27 mouse cellular contexts compared by ENCODE assay signal in genomic region chr14:52160911-52161310, GRCm38 (mm10). TPM values are rescaled to one million over a fixed set of nuclear protein-coding genes. Genes with fewer than 3 reads are reported as not detected.
A peak's percentile ranks its signal among the peaks of the same experiment; 100 is the strongest.
DNase-seq lines count a peak whose midpoint lies in the region; ATAC-seq and TF ChIP-seq lines count a peak whose summit lies in the region.
"Had no signal": no experiment of that assay in that cellular context is flagged by ENCODE, and none has a peak within 500 bp of the region (broad histone marks: within the 10 kb centered on the region; RNA-seq: fewer than 3 reads in every experiment).

No protein-coding gene starts in this region.

- no peaks in the 10 kb centered on the region for H3K9me3 ChIP-seq in forebrain, embryonic 14.5 days (replicated peaks; ENCODE audit: control insufficient read depth, low read length)
- H3K9me3 ChIP-seq: embryonic facial prominence, embryonic 12.5 days; embryonic facial prominence, embryonic 15.5 days; forebrain, embryonic 15.5 days; G1E; heart, embryonic 12.5 days; heart, embryonic 15.5 days; hindbrain, embryonic 10.5 days; hindbrain, embryonic 13.5 days; intestine, embryonic 15.5 days had no signal

- DNase-seq in MN1 (ENCODE audit: low spot score), result peak; percentile 17
- peak; percentile 86 for DNase-seq in adrenal gland, adult 2 months
- DNase-seq in adrenal gland, postnatal 14 days, result peak; percentile 65
- no peak for DNase-seq in retina, postnatal 1 day
- no peak for DNase-seq in layer of hippocampus, adult 2 months (ENCODE audit: low spot score in 2 of 2)
- no peak for DNase-seq in forebrain, embryonic 14.5 days (ENCODE audit: low spot score)
- DNase-seq: B cell, adult 2 months; cerebellum, adult 11-12 months; cerebellum, adult 8-10 months; cerebellum, postnatal 10 days; gastrocnemius, postnatal 25 days; heart, adult 18-20 months; heart, postnatal 10 days; heart, postnatal 36 days; kidney, adult 18-20 months had no signal

- ATAC-seq in forebrain, embryonic 14.5 days, result no peak
- ATAC-seq: forebrain, embryonic 15.5 days; hindbrain, embryonic 16.5 days; intestine, embryonic 15.5 days had no signal

- H3K9ac ChIP-seq in forebrain, embryonic 14.5 days (ENCODE audit: low read length), result no peak overlapping the region
- H3K9ac ChIP-seq: embryonic facial prominence, embryonic 12.5 days; embryonic facial prominence, embryonic 15.5 days; forebrain, embryonic 15.5 days; heart, embryonic 12.5 days; heart, embryonic 15.5 days; hindbrain, embryonic 13.5 days; intestine, embryonic 15.5 days had no signal

- H3K27me3 ChIP-seq in forebrain, embryonic 14.5 days (replicated peaks; ENCODE audit: control insufficient read depth, insufficient read depth, low read length), result no peaks in the 10 kb centered on the region
- H3K27me3 ChIP-seq: CH12.LX; embryonic facial prominence, embryonic 12.5 days; embryonic facial prominence, embryonic 15.5 days; forebrain, embryonic 15.5 days; heart, embryonic 12.5 days; heart, embryonic 15.5 days; hindbrain, embryonic 13.5 days; intestine, embryonic 15.5 days had no signal

- peaks cover 73% of the 10 kb centered on the region for H3K36me3 ChIP-seq in forebrain, embryonic 14.5 days (ENCODE audit: control insufficient read depth, insufficient read depth, low read length)

- no peak overlapping the region for H3K4me2 ChIP-seq in forebrain, embryonic 14.5 days (ENCODE audit: low read length)
- H3K4me2 ChIP-seq: embryonic facial prominence, embryonic 12.5 days; embryonic facial prominence, embryonic 15.5 days; forebrain, embryonic 15.5 days; heart, embryonic 12.5 days; heart, embryonic 15.5 days; hindbrain, embryonic 13.5 days; intestine, embryonic 15.5 days had no signal

- WGBS in forebrain, embryonic 14.5 days, result 86% methylated on average over 6 of the region's 6 CpGs

- H3K27ac ChIP-seq in layer of hippocampus, adult 2 months, result no peak overlapping the region
- no peak overlapping the region for H3K27ac ChIP-seq in forebrain, embryonic 14.5 days (ENCODE audit: low read depth, low read length)
- H3K27ac ChIP-seq: embryonic facial prominence, embryonic 12.5 days; embryonic facial prominence, embryonic 15.5 days; forebrain, embryonic 15.5 days; heart, embryonic 15.5 days; hindbrain, embryonic 10.5 days; hindbrain, embryonic 13.5 days; intestine, embryonic 15.5 days had no signal

- no peak overlapping the region for H3K4me3 ChIP-seq in layer of hippocampus, adult 2 months
- no peak overlapping the region for H3K4me3 ChIP-seq in forebrain, embryonic 14.5 days (ENCODE audit: low read depth, low read length)
- H3K4me3 ChIP-seq: embryonic facial prominence, embryonic 12.5 days; embryonic facial prominence, embryonic 15.5 days; forebrain, embryonic 15.5 days; heart, embryonic 12.5 days; heart, embryonic 15.5 days; hindbrain, embryonic 10.5 days; hindbrain, embryonic 13.5 days; intestine, embryonic 15.5 days had no signal

- TF ChIP-seq CTCF in layer of hippocampus, adult 2 months (conservative IDR thresholded peaks at IDR 0.05), result no peak

- no peaks in the 10 kb centered on the region for H3K4me1 ChIP-seq in forebrain, embryonic 14.5 days (ENCODE audit: control insufficient read depth, insufficient read depth, low read length)
- H3K4me1 ChIP-seq: embryonic facial prominence, embryonic 12.5 days; embryonic facial prominence, embryonic 15.5 days; forebrain, embryonic 15.5 days; heart, embryonic 12.5 days; heart, embryonic 15.5 days; hindbrain, embryonic 10.5 days; hindbrain, embryonic 13.5 days; intestine, embryonic 15.5 days had no signal

RNA-seq across cellular contexts. Expression of gene Supt16, which starts 36.3 kb away (rescaled TPM):
- total RNA-seq in adrenal gland, adult 2 months (2021), result 10 to 100 TPM; 48.2 to 55.7 TPM
- polyA plus RNA-seq in adrenal gland, adult 2 months (2012; rRNA removed), result 3.6 and 4.6 TPM in 2 replicates
- 56.4 and 62.2 TPM in 2 replicates for total RNA-seq in adrenal gland, postnatal 14 days (2021)
- 10 to 100 TPM; 53.4 to 53.9 TPM for total RNA-seq in layer of hippocampus, adult 2 months (2021)
- polyA plus RNA-seq in forebrain, embryonic 14.5 days (2014; fragmentation: Nextera tagmentation; extraction: Ambion mirVana), result 68.9 and 78.4 TPM in 2 replicates

RNA-seq across cellular contexts. Expression of gene Rpgrip1, which starts 50.4 kb away (rescaled TPM):
- 1 to 10 TPM in 1 of 2 experiments, under 1 TPM in 1; 0.26 to 1.2 TPM for total RNA-seq in adrenal gland, adult 2 months (2021)
- polyA plus RNA-seq in adrenal gland, adult 2 months (2012; rRNA removed), result 0.33 and 0.55 TPM in 2 replicates
- total RNA-seq in adrenal gland, postnatal 14 days (2021), result 0.44 and 1.4 TPM in 2 replicates
- 1 to 10 TPM; 1.7 to 2.2 TPM for total RNA-seq in layer of hippocampus, adult 2 months (2021)
- 49.2 and 52.3 TPM in 2 replicates for polyA plus RNA-seq in forebrain, embryonic 14.5 days (2014; fragmentation: Nextera tagmentation; extraction: Ambion mirVana)
- total RNA-seq: gastrocnemius, adult 8-10 months; gastrocnemius, postnatal 25 days; heart, postnatal 36 days had no signal

RNA-seq across cellular contexts. Expression of gene Hnrnpc, which starts 57.1 kb away (rescaled TPM):
- 100 to 1,000 TPM; 240 to 298 TPM for total RNA-seq in adrenal gland, adult 2 months (2021)
- 24.4 and 40.6 TPM in 2 replicates for polyA plus RNA-seq in adrenal gland, adult 2 months (2012; rRNA removed)
- 221 and 230 TPM in 2 replicates for total RNA-seq in adrenal gland, postnatal 14 days (2021)
- 100 to 1,000 TPM; 245 to 262 TPM for total RNA-seq in layer of hippocampus, adult 2 months (2021)
- polyA plus RNA-seq in forebrain, embryonic 14.5 days (2014; fragmentation: Nextera tagmentation; extraction: Ambion mirVana), result 684 and 690 TPM in 2 replicates

Comparison
In these comparisons a context has a peak if more than half of its experiments do, and no peak if none do; other contexts are left out.
1. DNase-seq: peak in MN1 (single experiment), adrenal gland, adult 2 months (single experiment) and adrenal gland, postnatal 14 days (single experiment); none in retina, postnatal 1 day (single experiment), layer of hippocampus, adult 2 months (0 of 2) and forebrain, embryonic 14.5 days (single experiment).